Mouse (Mus musculus) lung, postnatal 0 days (tissue): Measurements from ENCODE around the gene Hectd1. TPM values are rescaled to one million over a fixed set of nuclear protein-coding genes. Genes with fewer than 3 reads are reported as not detected.

Experiments
- ATAC-seq: fragments of 200-750 bp; cut with Nextera tagmentation; 2 replicates; pipeline ENCODE4 v1.8.0; 2017; ENCODE audit warnings: moderate library complexity
- DNase-seq: peaks from one replicate; pipeline ENCODE4 v3.0.0-alpha.2; 2016; ENCODE audit warnings: low spot score
- H3K27ac ChIP-seq: fragments of 300-500 bp; sonication (generic); 2 replicates; pipeline ENCODE4 v1.5.1; 2014; ENCODE audit warnings: antibody characterized with exemption, mild to moderate bottlenecking, low read length, mixed read lengths
- H3K27me3 ChIP-seq: fragments of 300-500 bp; sonication (generic); replicated peaks from 2 replicates; pipeline ENCODE4 v1.6.1; 2014; ENCODE audit warnings: low read length, mixed read lengths; ENCODE audit not compliant: insufficient read depth
- H3K36me3 ChIP-seq: fragments of 300-500 bp; sonication (generic); 2 replicates; pipeline ENCODE4 v1.6.1; 2014; ENCODE audit warnings: low read length, mixed read lengths; ENCODE audit not compliant: insufficient read depth
- H3K4me1 ChIP-seq: fragments of 300-500 bp; sonication (generic); 2 replicates; pipeline ENCODE4 v1.6.1; 2014; ENCODE audit warnings: antibody characterized with exemption, low read depth, low read length, mixed read lengths; ENCODE audit not compliant: insufficient read depth
- H3K4me2 ChIP-seq: fragments of 300-500 bp; sonication (generic); replicated peaks from 2 replicates; pipeline ENCODE4 v1.6.1; 2014; ENCODE audit warnings: low read depth, mild to moderate bottlenecking, low read length, moderate library complexity, mixed read lengths
- H3K4me3 ChIP-seq: fragments of 300-500 bp; sonication (generic); 2 replicates; pipeline ENCODE4 v1.5.1; 2014; ENCODE audit warnings: low read depth, low read length
- H3K9ac ChIP-seq: fragments of 300-500 bp; sonication (generic); replicated peaks from 2 replicates; pipeline ENCODE4 v1.6.1; 2014; ENCODE audit warnings: low read depth, mild to moderate bottlenecking
- H3K9me3 ChIP-seq: fragments of 300-500 bp; sonication (generic); 2 replicates; pipeline ENCODE4 v1.6.1; 2016; ENCODE audit warnings: low read length, mixed read lengths
- CTCF ChIP-seq: IDR thresholded peaks from 2 replicates; pipeline ENCODE4 v1.5.1; 2016; ENCODE audit warnings: antibody characterized with exemption, mild to moderate bottlenecking
- EP300 ChIP-seq: IDR thresholded peaks from 2 replicates; pipeline ENCODE4 v1.6.1; 2016; ENCODE audit warnings: antibody characterized with exemption, mild to moderate bottlenecking, control low read depth
- WGBS: fragments of 180-500 bp; shearing (Covaris S2); extraction: QIAGEN DNeasy Blood & Tissue Kit; methylation state at CpG from one replicate; pipeline ENCODE4 v1.1.7; 2014; 5-methylcytosine and 5-hydroxymethylcytosine counted together
- polyA plus RNA-seq: library from polyadenylated mRNA; unstranded; fragments of >200 nt; fragmentation: Nextera tagmentation; extraction: Ambion mirVana; gene quantifications from 2 replicates; pipeline ENCODE4 v1.2.1, GENCODE M21; 2015

Hectd1 gene
- polyA plus RNA-seq, 1 experiment from 2014 or later, result 27.5 TPM

- no peaks in the 10 kb centered on the region for H3K27me3 ChIP-seq
- peak; percentile 76 for DNase-seq
- ATAC-seq, result peak; percentile 56
- H3K9me3 ChIP-seq, result no peaks in the 10 kb centered on the region
- no peaks in the 10 kb centered on the region for H3K36me3 ChIP-seq
- H3K9ac ChIP-seq, result no peak overlapping the region
- TF ChIP-seq CTCF (no peak), EP300 (peak; percentile 69)
- peak overlapping the region; percentile 33 for H3K27ac ChIP-seq
- WGBS, result 43% methylated on average over 9 of the region's 9 CpGs
- no peak overlapping the region for H3K4me3 ChIP-seq
- H3K4me1 ChIP-seq, result peaks cover 6% of the 10 kb centered on the region; the same call in 1 of the 2 replicates
- no peak overlapping the region; the same call in 1 of the 2 replicates for H3K4me2 ChIP-seq
These were observed 35.9 kb upstream of the Hectd1 start for GRCm38 (mm10) chr12:51865061-51865789.

GRCm38 (mm10) chr12:51863116-51864002 is 34.0 kb upstream of the Hectd1 start:
- 70% methylated on average over 14 of the region's 14 CpGs for WGBS
- no peak overlapping the region for H3K27ac ChIP-seq
- H3K9me3 ChIP-seq, result no peaks in the 10 kb centered on the region
- H3K9ac ChIP-seq, result no peak overlapping the region
- peak; percentile 33 for DNase-seq
- TF ChIP-seq EP300 (no peak), CTCF (no peak)
- no peaks in the 10 kb centered on the region for H3K27me3 ChIP-seq
- peaks cover 6% of the 10 kb centered on the region; the same call in 1 of the 2 replicates for H3K4me1 ChIP-seq
- H3K36me3 ChIP-seq, result no peaks in the 10 kb centered on the region
- H3K4me3 ChIP-seq, result no peak overlapping the region
- no peak for ATAC-seq
- H3K4me2 ChIP-seq, result no peak overlapping the region

- Histone ChIP-seq H3K27me3 (no peaks in the 10 kb centered on the region), H3K9ac (no peak overlapping the region), H3K9me3 (no peaks in the 10 kb centered on the region), H3K4me2 (no peak overlapping the region), H3K36me3 (no peaks in the 10 kb centered on the region), H3K27ac (no peak overlapping the region), H3K4me1 (no peaks in the 10 kb centered on the region; the same call in 1 of the 2 replicates), H3K4me3 (no peak overlapping the region)
- ATAC-seq (no peak), DNase-seq (no peak)
- 83% methylated on average over 13 of the region's 13 CpGs for WGBS
- no peak for TF ChIP-seq EP300
- TF ChIP-seq CTCF, result no peak
These were observed 29.0 kb upstream of the Hectd1 start for GRCm38 (mm10) chr12:51858134-51859028.

GRCm38 (mm10) chr12:51856768-51857295 is 27.5 kb upstream of the Hectd1 start:
- Histone ChIP-seq H3K9ac (no peak overlapping the region), H3K9me3 (no peaks in the 10 kb centered on the region), H3K4me3 (no peak overlapping the region), H3K4me1 (no peaks in the 10 kb centered on the region), H3K27ac (no peak overlapping the region), H3K36me3 (no peaks in the 10 kb centered on the region), H3K4me2 (no peak overlapping the region), H3K27me3 (no peaks in the 10 kb centered on the region)
- WGBS, result 75% methylated on average over 8 of the region's 8 CpGs
- no peak for TF ChIP-seq CTCF
- TF ChIP-seq EP300, result no peak
- ATAC-seq, result no peak
- no peak for DNase-seq

DNA sequence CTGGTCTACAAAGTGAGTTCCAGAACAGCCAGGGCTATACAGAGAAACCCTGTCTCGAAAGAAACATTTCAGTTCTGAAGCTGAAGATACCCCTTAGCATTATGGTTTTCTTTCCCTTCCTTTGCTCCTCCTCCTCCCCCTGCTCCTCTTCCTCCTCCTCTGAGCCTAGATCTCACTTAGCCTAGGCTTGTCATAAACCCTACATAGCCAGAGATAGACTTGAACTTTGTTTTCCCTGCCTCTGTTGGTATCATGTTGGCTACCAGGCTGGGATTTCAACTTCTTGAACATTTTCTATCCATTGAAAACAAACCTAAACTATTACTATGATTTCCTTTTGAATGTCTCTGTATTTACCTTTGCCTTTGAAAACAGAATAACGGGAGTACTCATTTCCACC is 26.5 kb upstream of the Hectd1 start:
- TF ChIP-seq CTCF, result no peak
- no peak for TF ChIP-seq EP300
- H3K4me3 ChIP-seq, result no peak overlapping the region
- no peak for ATAC-seq
- H3K36me3 ChIP-seq, result no peaks in the 10 kb centered on the region
- no peaks in the 10 kb centered on the region for H3K27me3 ChIP-seq
- H3K4me2 ChIP-seq, result no peak overlapping the region
- no peaks in the 10 kb centered on the region for H3K9me3 ChIP-seq
- no peak for DNase-seq
- no peak overlapping the region for H3K9ac ChIP-seq
- H3K4me1 ChIP-seq, result no peaks in the 10 kb centered on the region
- 84% methylated on average over 2 of the region's 2 CpGs for WGBS
- H3K27ac ChIP-seq, result no peak overlapping the region
